Mouse (Mus musculus): ENCODE results near the gene Nsun3. TPM values are rescaled to one million over a fixed set of nuclear protein-coding genes. Genes with fewer than 3 reads are reported as not detected.

Nsun3 gene
- polyA plus RNA-seq, 1 experiment from 2014 or later = 8.5 TPM

GRCm38 (mm10) chr16:62776034-62776433 is 10.6 kb downstream of the Nsun3 start:
- WGBS = 87% methylated on average over 11 of the region's 11 CpGs
- Histone ChIP-seq H3K9ac (ENCODE audit: low read length) (no peak overlapping the region), H3K9me3 (ENCODE audit: control insufficient read depth, low read length) (no peaks in the 10 kb centered on the region), H3K4me2 (ENCODE audit: low read length) (no peak overlapping the region), H3K27me3 (replicated peaks; ENCODE audit: control insufficient read depth, insufficient read depth, low read length) (no peaks in the 10 kb centered on the region), H3K36me3 (ENCODE audit: control insufficient read depth, insufficient read depth, low read length) (no peaks in the 10 kb centered on the region), H3K27ac (ENCODE audit: low read depth) (no peak overlapping the region), H3K4me3 (ENCODE audit: low read depth, low read length) (no peak overlapping the region), H3K4me1 (replicated peaks; ENCODE audit: control insufficient read depth, insufficient read depth, low read length) (no peaks in the 10 kb centered on the region)
- DNase-seq (ENCODE audit: low spot score) (no peak), ATAC-seq (replicated peaks; ENCODE audit: low FRiP score, low TSS enrichment, low read depth) (no peak)

- WGBS = 86% methylated on average over 4 of the region's 4 CpGs
- Histone ChIP-seq H3K4me3 (ENCODE audit: low read depth, low read length) (no peak overlapping the region), H3K9me3 (ENCODE audit: control insufficient read depth, low read length) (no peaks in the 10 kb centered on the region), H3K9ac (ENCODE audit: low read length) (no peak overlapping the region), H3K36me3 (ENCODE audit: control insufficient read depth, insufficient read depth, low read length) (no peaks in the 10 kb centered on the region), H3K27ac (ENCODE audit: low read depth) (no peak overlapping the region), H3K27me3 (replicated peaks; ENCODE audit: control insufficient read depth, insufficient read depth, low read length) (no peaks in the 10 kb centered on the region), H3K4me2 (ENCODE audit: low read length) (no peak overlapping the region), H3K4me1 (replicated peaks; ENCODE audit: control insufficient read depth, insufficient read depth, low read length) (no peaks in the 10 kb centered on the region)
- DNase-seq (ENCODE audit: low spot score) = no peak
- ATAC-seq (replicated peaks; ENCODE audit: low FRiP score, low TSS enrichment, low read depth) = no peak
Observed at GRCm38 (mm10) chr16:62773462-62773861, 13.2 kb downstream of the Nsun3 start.

GRCm38 (mm10) chr16:62758340-62758739 is 28.3 kb downstream of the Nsun3 start:
- no peaks in the 10 kb centered on the region for H3K36me3 ChIP-seq (ENCODE audit: control insufficient read depth, insufficient read depth, low read length)
- no peak overlapping the region for H3K9ac ChIP-seq (ENCODE audit: low read length)
- no peaks in the 10 kb centered on the region for H3K27me3 ChIP-seq (replicated peaks; ENCODE audit: control insufficient read depth, insufficient read depth, low read length)
- ATAC-seq (replicated peaks; ENCODE audit: low FRiP score, low TSS enrichment, low read depth) (no peak), DNase-seq (ENCODE audit: low spot score) (no peak)
- H3K4me2 ChIP-seq (ENCODE audit: low read length) = no peak overlapping the region
- H3K4me3 ChIP-seq (ENCODE audit: low read depth, low read length) = no peak overlapping the region
- peaks cover 5% of the 10 kb centered on the region for H3K9me3 ChIP-seq (ENCODE audit: control insufficient read depth, low read length)
- WGBS = 77% methylated on average over 2 of the region's 2 CpGs
- no peaks in the 10 kb centered on the region for H3K4me1 ChIP-seq (replicated peaks; ENCODE audit: control insufficient read depth, insufficient read depth, low read length)
- H3K27ac ChIP-seq (ENCODE audit: low read depth) = no peak overlapping the region

- Histone ChIP-seq H3K27me3 (replicated peaks; ENCODE audit: control insufficient read depth, insufficient read depth, low read length) (no peaks in the 10 kb centered on the region), H3K27ac (ENCODE audit: low read depth) (no peak overlapping the region), H3K4me2 (ENCODE audit: low read length) (no peak overlapping the region), H3K4me1 (replicated peaks; ENCODE audit: control insufficient read depth, insufficient read depth, low read length) (no peaks in the 10 kb centered on the region), H3K9me3 (ENCODE audit: control insufficient read depth, low read length) (peaks cover 5% of the 10 kb centered on the region), H3K4me3 (ENCODE audit: low read depth, low read length) (no peak overlapping the region), H3K36me3 (ENCODE audit: control insufficient read depth, insufficient read depth, low read length) (no peaks in the 10 kb centered on the region), H3K9ac (ENCODE audit: low read length) (no peak overlapping the region)
- no peak for ATAC-seq (replicated peaks; ENCODE audit: low FRiP score, low TSS enrichment, low read depth)
- no peak for DNase-seq (ENCODE audit: low spot score)
- 88% methylated on average over 6 of the region's 6 CpGs for WGBS
Observed at GRCm38 (mm10) chr16:62755307-62755706, 31.3 kb downstream of the Nsun3 start.

- Histone ChIP-seq H3K9me3 (ENCODE audit: control insufficient read depth, low read length) (peaks cover 5% of the 10 kb centered on the region), H3K27ac (ENCODE audit: low read depth) (no peak overlapping the region), H3K4me3 (ENCODE audit: low read depth, low read length) (no peak overlapping the region), H3K27me3 (replicated peaks; ENCODE audit: control insufficient read depth, insufficient read depth, low read length) (no peaks in the 10 kb centered on the region), H3K9ac (ENCODE audit: low read length) (no peak overlapping the region), H3K4me1 (replicated peaks; ENCODE audit: control insufficient read depth, insufficient read depth, low read length) (no peaks in the 10 kb centered on the region), H3K36me3 (ENCODE audit: control insufficient read depth, insufficient read depth, low read length) (no peaks in the 10 kb centered on the region), H3K4me2 (ENCODE audit: low read length) (no peak overlapping the region)
- WGBS = 78% methylated on average over 1 of the region's 1 CpGs
- ATAC-seq (replicated peaks; ENCODE audit: low FRiP score, low TSS enrichment, low read depth) (no peak), DNase-seq (ENCODE audit: low spot score) (no peak)
Observed at GRCm38 (mm10) chr16:62753597-62753996, 33.0 kb downstream of the Nsun3 start.

GRCm38 (mm10) chr16:62753079-62753478 is 33.5 kb downstream of the Nsun3 start:
- no peak for DNase-seq (ENCODE audit: low spot score)
- 89% methylated on average over 4 of the region's 4 CpGs for WGBS
- no peak for ATAC-seq (replicated peaks; ENCODE audit: low FRiP score, low TSS enrichment, low read depth)

GRCm38 (mm10) chr16:62745875-62746274 is 40.7 kb downstream of the Nsun3 start:
- no peak for ATAC-seq (replicated peaks; ENCODE audit: low FRiP score, low TSS enrichment, low read depth)
- Histone ChIP-seq H3K27me3 (replicated peaks; ENCODE audit: control insufficient read depth, insufficient read depth, low read length) (no peaks in the 10 kb centered on the region), H3K9me3 (ENCODE audit: control insufficient read depth, low read length) (no peaks in the 10 kb centered on the region), H3K4me3 (ENCODE audit: low read depth, low read length) (no peak overlapping the region), H3K27ac (ENCODE audit: low read depth) (no peak overlapping the region), H3K36me3 (ENCODE audit: control insufficient read depth, insufficient read depth, low read length) (no peaks in the 10 kb centered on the region), H3K4me2 (ENCODE audit: low read length) (no peak overlapping the region), H3K4me1 (replicated peaks; ENCODE audit: control insufficient read depth, insufficient read depth, low read length) (no peaks in the 10 kb centered on the region), H3K9ac (ENCODE audit: low read length) (no peak overlapping the region)
- 73% methylated on average over 2 of the region's 2 CpGs for WGBS
- DNase-seq (ENCODE audit: low spot score) = no peak

More at GRCm38 (mm10) chr16:62753079-62753478, 33.5 kb downstream of the Nsun3 start:
- no peaks in the 10 kb centered on the region for H3K27me3 ChIP-seq (replicated peaks; ENCODE audit: control insufficient read depth, insufficient read depth, low read length)
- H3K9ac ChIP-seq (ENCODE audit: low read length) = no peak overlapping the region
- no peak overlapping the region for H3K27ac ChIP-seq (ENCODE audit: low read depth)
- H3K4me3 ChIP-seq (ENCODE audit: low read depth, low read length) = no peak overlapping the region
- H3K4me2 ChIP-seq (ENCODE audit: low read length) = no peak overlapping the region
- no peaks in the 10 kb centered on the region for H3K4me1 ChIP-seq (replicated peaks; ENCODE audit: control insufficient read depth, insufficient read depth, low read length)
- no peaks in the 10 kb centered on the region; the same call in 1 of the 2 replicates for H3K9me3 ChIP-seq (ENCODE audit: control insufficient read depth, low read length)
- no peaks in the 10 kb centered on the region for H3K36me3 ChIP-seq (ENCODE audit: control insufficient read depth, insufficient read depth, low read length)

- H3K4me1 ChIP-seq (replicated peaks; ENCODE audit: control insufficient read depth, insufficient read depth, low read length) = no peaks in the 10 kb centered on the region
- ATAC-seq (replicated peaks; ENCODE audit: low FRiP score, low TSS enrichment, low read depth) = no peak
- no peak overlapping the region for H3K9ac ChIP-seq (ENCODE audit: low read length)
- DNase-seq (ENCODE audit: low spot score) = no peak
- H3K27ac ChIP-seq (ENCODE audit: low read depth) = no peak overlapping the region
- 90% methylated on average over 1 of the region's 1 CpGs for WGBS
- H3K9me3 ChIP-seq (ENCODE audit: control insufficient read depth, low read length) = no peaks in the 10 kb centered on the region
- no peaks in the 10 kb centered on the region for H3K36me3 ChIP-seq (ENCODE audit: control insufficient read depth, insufficient read depth, low read length)
- no peaks in the 10 kb centered on the region for H3K27me3 ChIP-seq (replicated peaks; ENCODE audit: control insufficient read depth, insufficient read depth, low read length)
- H3K4me2 ChIP-seq (ENCODE audit: low read length) = no peak overlapping the region
- H3K4me3 ChIP-seq (ENCODE audit: low read depth, low read length) = no peak overlapping the region
Observed at GRCm38 (mm10) chr16:62734359-62734758, 52.3 kb downstream of the Nsun3 start.

- WGBS = 90% methylated on average over 4 of the region's 4 CpGs
Observed at GRCm38 (mm10) chr16:62730291-62730690, 56.3 kb downstream of the Nsun3 start.

More at GRCm38 (mm10) chr16:62730291-62730690, 56.3 kb downstream of the Nsun3 start:
- no peak for ATAC-seq (replicated peaks; ENCODE audit: low FRiP score, low TSS enrichment, low read depth)
- Histone ChIP-seq H3K27ac (ENCODE audit: low read depth) (no peak overlapping the region), H3K9me3 (ENCODE audit: control insufficient read depth, low read length) (no peaks in the 10 kb centered on the region), H3K4me1 (replicated peaks; ENCODE audit: control insufficient read depth, insufficient read depth, low read length) (no peaks in the 10 kb centered on the region), H3K9ac (ENCODE audit: low read length) (no peak overlapping the region), H3K36me3 (ENCODE audit: control insufficient read depth, insufficient read depth, low read length) (no peaks in the 10 kb centered on the region), H3K4me3 (ENCODE audit: low read depth, low read length) (no peak overlapping the region), H3K4me2 (ENCODE audit: low read length) (no peak overlapping the region), H3K27me3 (replicated peaks; ENCODE audit: control insufficient read depth, insufficient read depth, low read length) (no peaks in the 10 kb centered on the region)
- DNase-seq (ENCODE audit: low spot score) = no peak
